Mouse (Mus musculus) liver, embryonic 14.5 days (tissue): ENCODE results near the gene Zfpl1.

Source experiments
- CTCF ChIP-seq: IDR thresholded peaks from 2 replicates; pipeline ENCODE4 v1.5.1; 2016; ENCODE audit warnings: antibody characterized with exemption, low read depth, control low read depth
- EP300 ChIP-seq: IDR thresholded peaks from 2 replicates; pipeline ENCODE4 v1.6.1; 2016; ENCODE audit warnings: antibody characterized with exemption, low read depth

GRCm38 (mm10) chr19:6063081-6063480 is 21.7 kb downstream of the Zfpl1 start:
- no peak for TF ChIP-seq CTCF
- no peak for TF ChIP-seq EP300
